Mouse (Mus musculus) lung, adult 2 months (tissue): ENCODE data around the gene Pde6d.

Experiments
- CTCF ChIP-seq: fragments of 200-500 bp; IDR thresholded peaks from 2 replicates; pipeline ENCODE4 v1.5.1; 2011; ENCODE audit warnings: mild to moderate bottlenecking, low read length, control low read depth; ENCODE audit not compliant: insufficient read depth
- POLR2A ChIP-seq: fragments of 200-500 bp; IDR thresholded peaks from 2 replicates; pipeline ENCODE4 v1.6.1; 2011; ENCODE audit warnings: low read depth, mild to moderate bottlenecking, control low read depth, low read length, borderline replicate concordance; ENCODE audit errors: extremely low read depth

GRCm38 (mm10) chr1:86499903-86500302 lies 82.5 kb downstream of the Pde6d start:
- peak; percentile 84 for TF ChIP-seq CTCF
- TF ChIP-seq POLR2A: no peak
